8 mouse cellular contexts compared by ENCODE assay signal in the genomic region with DNA sequence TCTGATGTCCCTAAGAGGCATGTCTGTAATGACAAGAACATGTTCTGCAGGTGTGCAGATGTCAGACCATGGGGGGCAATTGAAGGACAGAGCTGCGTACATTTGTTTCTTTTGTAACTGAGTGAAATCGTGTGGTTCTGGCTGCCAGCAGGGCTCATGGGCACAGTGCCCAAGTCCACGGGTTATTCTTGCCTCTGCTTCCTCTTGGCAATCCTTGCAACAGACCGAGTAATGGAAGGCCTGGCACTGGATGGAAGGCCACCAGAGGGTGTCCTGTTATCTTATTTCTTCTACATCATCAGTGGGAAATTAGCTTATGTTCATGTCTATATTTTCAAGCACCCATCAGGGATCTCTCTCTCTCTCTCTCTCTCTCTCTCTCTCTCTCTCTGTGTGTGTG. TPM values are rescaled to one million over a fixed set of nuclear protein-coding genes. Genes with fewer than 3 reads are reported as not detected.
A peak's percentile ranks its signal among the peaks of the same experiment; 100 is the strongest.
DNase-seq lines count a peak whose midpoint lies in the region; ATAC-seq and TF ChIP-seq lines count a peak whose summit lies in the region.

No protein-coding gene starts in this region.

- H3K27ac ChIP-seq in gastrocnemius, adult 2 months = no peak overlapping the region

- peak; percentile 66 to 80 for DNase-seq in left cerebral cortex, adult 18-20 months (ENCODE audit: low spot score in 2 of 2)
- DNase-seq in left cerebral cortex, adult 11 months (ENCODE audit: low spot score) = no peak
- peak; percentile 91 for DNase-seq in brain, adult 2 months (ENCODE audit: low read depth, low spot score)
- DNase-seq in gastrocnemius, adult 2 months = peak; percentile 87
- peak; percentile 49 to 71 for DNase-seq in layer of hippocampus, adult 18-20 months (ENCODE audit: low spot score in 2 of 2)
- DNase-seq in thymus, postnatal 14 days = no peak

- peak; percentile 62 for ATAC-seq in megakaryocyte, adult 5-6 weeks (ENCODE audit: poor library complexity, severe bottlenecking)
- no peak for ATAC-seq in erythroblast, adult 5-6 weeks (replicated peaks; ENCODE audit: low FRiP score, poor library complexity, severe bottlenecking)

- intact Hi-C loops in gastrocnemius, adult 2 months (cut with DNase I) = loop anchor here (2.0 to 5.0 kb wide), 2 partner anchors 169 to 187 kb away; no protein-coding TSS in a partner anchor

- TF ChIP-seq CTCF in gastrocnemius, adult 2 months (IDR thresholded peaks at IDR 0.05) = peak; percentile 56

- H3K4me3 ChIP-seq in gastrocnemius, adult 2 months = no peak overlapping the region

RNA-seq across cellular contexts. Expression of a gene that starts 19.0 kb away (rescaled TPM):
- total RNA-seq in left cerebral cortex, adult 18-20 months (2021) = 10 to 100 TPM; 39.3 to 41.0 TPM
- total RNA-seq in gastrocnemius, adult 2 months (2021) = 10 to 100 TPM; 11.0 to 11.4 TPM
- 10 to 100 TPM; 36.4 to 36.5 TPM for total RNA-seq in layer of hippocampus, adult 18-20 months (2021)
- total RNA-seq in megakaryocyte, adult 5-6 weeks (2015) = 6.5 and 7.0 TPM in 2 replicates
- total RNA-seq in megakaryocyte, adult 5-6 weeks (2017) = 7.3 and 7.6 TPM in 2 replicates
- total RNA-seq in erythroblast, adult 5-6 weeks (2015; ENCODE audit: low replicate concordance) = 8.2 and 8.6 TPM in 2 replicates
- 9.8 and 10.1 TPM in 2 replicates for total RNA-seq in erythroblast, adult 5-6 weeks (2017; ENCODE audit: low replicate concordance)

RNA-seq across cellular contexts. Expression of a gene that starts 41.4 kb away (rescaled TPM):
- 10 to 100 TPM; 10.0 to 10.4 TPM for total RNA-seq in left cerebral cortex, adult 18-20 months (2021)
- total RNA-seq in gastrocnemius, adult 2 months (2021) = 1 to 10 TPM; 4.9 to 5.5 TPM
- total RNA-seq in layer of hippocampus, adult 18-20 months (2021) = 10 to 100 TPM; 10.9 TPM
- 7.4 and 11.0 TPM in 2 replicates for total RNA-seq in megakaryocyte, adult 5-6 weeks (2015)
- total RNA-seq in megakaryocyte, adult 5-6 weeks (2017) = 12.8 TPM in 2 replicates
- total RNA-seq in erythroblast, adult 5-6 weeks (2015; ENCODE audit: low replicate concordance) = 1.2 and 2.5 TPM in 2 replicates
- total RNA-seq in erythroblast, adult 5-6 weeks (2017; ENCODE audit: low replicate concordance) = 2.1 and 2.7 TPM in 2 replicates

Comparison
In these comparisons a context has a peak if more than half of its experiments do, and no peak if none do; other contexts are left out.
1. DNase-seq: peak in left cerebral cortex, adult 18-20 months (2 of 2), brain, adult 2 months (single experiment), gastrocnemius, adult 2 months (single experiment) and layer of hippocampus, adult 18-20 months (2 of 2); none in left cerebral cortex, adult 11 months (single experiment) and thymus, postnatal 14 days (single experiment).